Mouse (Mus musculus): ENCODE results near the gene Smg6. TPM values are rescaled to one million over a fixed set of nuclear protein-coding genes. Genes with fewer than 3 reads are reported as not detected.
A peak's percentile ranks its signal among the peaks of the same experiment; 100 is the strongest.

The Smg6 gene
- total and polyA plus RNA-seq, 2 experiments from 2014 or later = 7.1 to 21.1 TPM

GRCm38 (mm10) chr11:75133951-75134350, 208.3 kb downstream of the Smg6 start:
- H3K9ac ChIP-seq (replicated peaks; ENCODE audit: low read depth, low read length) = peak overlapping the region; percentile 7; the same call in 1 of the 2 replicates
- peaks cover 38% of the 10 kb centered on the region for H3K4me1 ChIP-seq (ENCODE audit: control insufficient read depth, insufficient read depth)
- ATAC-seq (ENCODE audit: insufficient read depth, low read depth) (peak; percentile 68), DNase-seq (ENCODE audit: low spot score) (peak; percentile 84)
- no peaks in the 10 kb centered on the region for H3K27me3 ChIP-seq (ENCODE audit: control insufficient read depth, insufficient read depth, low read length)
- peak overlapping the region; percentile 77 for H3K27ac ChIP-seq (ENCODE audit: low read depth)
- H3K36me3 ChIP-seq (replicated peaks; ENCODE audit: control insufficient read depth, insufficient read depth, low read length) = no peaks in the 10 kb centered on the region
- 13% methylated on average over 2 of the region's 2 CpGs for WGBS
- H3K4me3 ChIP-seq (ENCODE audit: low read depth, low read length) = no peak overlapping the region
- no peak overlapping the region for H3K4me2 ChIP-seq (ENCODE audit: low read depth, low read length)
- no peak for TF ChIP-seq CTCF (IDR thresholded peaks at IDR 0.05; ENCODE audit: low read depth)
- TF ChIP-seq EP300 (IDR thresholded peaks at IDR 0.05; ENCODE audit: low read depth) = 0 out of 2 replicates have a peak, but pooled peaks have one; percentile 42
- H3K9me3 ChIP-seq (replicated peaks; ENCODE audit: control insufficient read depth, low read length) = no peaks in the 10 kb centered on the region

- no peak overlapping the region for H3K9ac ChIP-seq (replicated peaks; ENCODE audit: low read depth, low read length)
- no peaks in the 10 kb centered on the region for H3K27me3 ChIP-seq (ENCODE audit: control insufficient read depth, insufficient read depth, low read length)
- H3K9me3 ChIP-seq (replicated peaks; ENCODE audit: control insufficient read depth, low read length) = no peaks in the 10 kb centered on the region
- 59% methylated on average over 5 of the region's 5 CpGs for WGBS
- DNase-seq (ENCODE audit: low spot score) (no peak), ATAC-seq (ENCODE audit: insufficient read depth, low read depth) (no peak)
- no peak for TF ChIP-seq EP300 (IDR thresholded peaks at IDR 0.05; ENCODE audit: low read depth)
- TF ChIP-seq CTCF (IDR thresholded peaks at IDR 0.05; ENCODE audit: low read depth) = no peak
- no peak overlapping the region for H3K4me3 ChIP-seq (ENCODE audit: low read depth, low read length)
- peaks cover 44% of the 10 kb centered on the region for H3K4me1 ChIP-seq (ENCODE audit: control insufficient read depth, insufficient read depth)
- no peaks in the 10 kb centered on the region for H3K36me3 ChIP-seq (replicated peaks; ENCODE audit: control insufficient read depth, insufficient read depth, low read length)
- no peak overlapping the region for H3K4me2 ChIP-seq (ENCODE audit: low read depth, low read length)
- H3K27ac ChIP-seq (ENCODE audit: low read depth) = peak overlapping the region; percentile 77
These were observed 209.0 kb downstream of the Smg6 start for GRCm38 (mm10) chr11:75134485-75135068.

GRCm38 (mm10) chr11:75135358-75135757, 209.7 kb downstream of the Smg6 start:
- H3K9me3 ChIP-seq (replicated peaks; ENCODE audit: control insufficient read depth, low read length) = no peaks in the 10 kb centered on the region
- no peak for ATAC-seq (ENCODE audit: insufficient read depth, low read depth)
- peak overlapping the region; percentile 77; the same call in 1 of the 2 replicates for H3K27ac ChIP-seq (ENCODE audit: low read depth)
- TF ChIP-seq EP300 (IDR thresholded peaks at IDR 0.05; ENCODE audit: low read depth) (no peak), CTCF (IDR thresholded peaks at IDR 0.05; ENCODE audit: low read depth) (no peak)
- H3K4me1 ChIP-seq (ENCODE audit: control insufficient read depth, insufficient read depth) = peaks cover 52% of the 10 kb centered on the region
- DNase-seq (ENCODE audit: low spot score) = no peak
- whole genome bisulfite sequencing = 86% methylated on average over 4 of the region's 4 CpGs
- no peaks in the 10 kb centered on the region for H3K27me3 ChIP-seq (ENCODE audit: control insufficient read depth, insufficient read depth, low read length)
- H3K9ac ChIP-seq (replicated peaks; ENCODE audit: low read depth, low read length) = no peak overlapping the region
- H3K36me3 ChIP-seq (replicated peaks; ENCODE audit: control insufficient read depth, insufficient read depth, low read length) = no peaks in the 10 kb centered on the region
- H3K4me2 ChIP-seq (ENCODE audit: low read depth, low read length) = no peak overlapping the region
- H3K4me3 ChIP-seq (ENCODE audit: low read depth, low read length) = no peak overlapping the region

- Histone ChIP-seq H3K4me2 (ENCODE audit: low read depth, low read length) (no peak overlapping the region), H3K4me3 (ENCODE audit: low read depth, low read length) (no peak overlapping the region), H3K9me3 (replicated peaks; ENCODE audit: control insufficient read depth, low read length) (no peaks in the 10 kb centered on the region), H3K27ac (ENCODE audit: low read depth) (peak overlapping the region; percentile 56), H3K4me1 (ENCODE audit: control insufficient read depth, insufficient read depth) (peaks cover 53% of the 10 kb centered on the region), H3K27me3 (ENCODE audit: control insufficient read depth, insufficient read depth, low read length) (no peaks in the 10 kb centered on the region), H3K36me3 (replicated peaks; ENCODE audit: control insufficient read depth, insufficient read depth, low read length) (0 out of 2 replicates have a peak, but pooled peaks cover under 1% of the 10 kb centered on the region), H3K9ac (replicated peaks; ENCODE audit: low read depth, low read length) (no peak overlapping the region)
- DNase-seq (ENCODE audit: low spot score) (no peak), ATAC-seq (ENCODE audit: insufficient read depth, low read depth) (no peak)
- WGBS = 35% methylated on average over 5 of the region's 5 CpGs
- TF ChIP-seq EP300 (IDR thresholded peaks at IDR 0.05; ENCODE audit: low read depth) (no peak), CTCF (IDR thresholded peaks at IDR 0.05; ENCODE audit: low read depth) (no peak)
These were observed 211.2 kb downstream of the Smg6 start for GRCm38 (mm10) chr11:75136666-75137398.

GRCm38 (mm10) chr11:75139122-75139963, 213.7 kb downstream of the Smg6 start:
- Histone ChIP-seq H3K9me3 (replicated peaks; ENCODE audit: control insufficient read depth, low read length) (no peaks in the 10 kb centered on the region), H3K27ac (ENCODE audit: low read depth) (peak overlapping the region; percentile 79), H3K4me2 (ENCODE audit: low read depth, low read length) (peak overlapping the region; percentile 22; the same call in 1 of the 2 replicates), H3K27me3 (ENCODE audit: control insufficient read depth, insufficient read depth, low read length) (no peaks in the 10 kb centered on the region), H3K4me3 (ENCODE audit: low read depth, low read length) (no peak overlapping the region), H3K9ac (replicated peaks; ENCODE audit: low read depth, low read length) (no peak overlapping the region), H3K36me3 (replicated peaks; ENCODE audit: control insufficient read depth, insufficient read depth, low read length) (peaks cover 25% of the 10 kb centered on the region), H3K4me1 (ENCODE audit: control insufficient read depth, insufficient read depth) (peaks cover 36% of the 10 kb centered on the region)
- 21% methylated on average over 11 of the region's 11 CpGs for WGBS
- peak; percentile 25; the same call in 1 of the 2 replicates for TF ChIP-seq EP300 (IDR thresholded peaks at IDR 0.05; ENCODE audit: low read depth)
- peak; percentile 1; the same call in 1 of the 2 replicates for TF ChIP-seq CTCF (IDR thresholded peaks at IDR 0.05; ENCODE audit: low read depth)
- peak; percentile 67 for ATAC-seq (ENCODE audit: insufficient read depth, low read depth)
- peak; percentile 86 for DNase-seq (ENCODE audit: low spot score)
